In genomic region chr1:157090835-157091234, GRCm38 (mm10) we compare ENCODE assay signal across 19 mouse cellular contexts. TPM values are rescaled to one million over a fixed set of nuclear protein-coding genes. Genes with fewer than 3 reads are reported as not detected.
"Had no signal": no experiment of that assay in that cellular context is flagged by ENCODE, and none has a peak within 500 bp of the region (broad histone marks: within the 10 kb centered on the region; RNA-seq: fewer than 3 reads in every experiment).

No protein-coding gene starts in this region.

- H3K36me3 ChIP-seq: liver, embryonic 12.5 days; lung, embryonic 15.5 days; midbrain, embryonic 10.5 days; midbrain, embryonic 13.5 days; neural tube, embryonic 12.5 days; stomach, embryonic 15.5 days had no signal

- H3K4me3 ChIP-seq: liver, embryonic 12.5 days; lung, embryonic 15.5 days; midbrain, embryonic 10.5 days; midbrain, embryonic 13.5 days; neural tube, embryonic 12.5 days; stomach, embryonic 15.5 days had no signal

- H3K27ac ChIP-seq: liver, embryonic 12.5 days; liver, embryonic 14.5 days; lung, embryonic 15.5 days; midbrain, embryonic 10.5 days; midbrain, embryonic 13.5 days; neural tube, embryonic 12.5 days; stomach, embryonic 15.5 days had no signal

- DNase-seq: lung, adult 18-20 months; lung, postnatal 10 days; lung, postnatal 4 days; right cerebral cortex, postnatal 14 days; thymus, adult 2 months; thymus, postnatal 25 days; thymus, postnatal 4 days had no signal

- H3K27me3 ChIP-seq: liver, embryonic 12.5 days; lung, embryonic 15.5 days; midbrain, embryonic 13.5 days; neural tube, embryonic 12.5 days; stomach, embryonic 15.5 days had no signal

- H3K4me1 ChIP-seq: lung, embryonic 15.5 days had no signal

- H3K9ac ChIP-seq: liver, embryonic 12.5 days; liver, embryonic 14.5 days; lung, embryonic 15.5 days; midbrain, embryonic 13.5 days; neural tube, embryonic 12.5 days; stomach, embryonic 15.5 days had no signal

- H3K4me2 ChIP-seq: liver, embryonic 12.5 days; lung, embryonic 15.5 days; midbrain, embryonic 13.5 days; neural tube, embryonic 12.5 days; stomach, embryonic 15.5 days had no signal

- ATAC-seq: liver, embryonic 12.5 days; midbrain, embryonic 13.5 days; midbrain, embryonic 16.5 days had no signal

- H3K9me3 ChIP-seq: liver, embryonic 12.5 days; lung, embryonic 15.5 days; midbrain, embryonic 10.5 days; neural tube, embryonic 12.5 days; stomach, embryonic 15.5 days had no signal

RNA-seq across cellular contexts. Expression of gene Tex35, which starts 17.6 kb away (rescaled TPM):
- polyA plus RNA-seq: liver, embryonic 12.5 days; liver, embryonic 14.5 days; liver, embryonic 16.5 days; lung, embryonic 15.5 days; midbrain, embryonic 10.5 days; midbrain, embryonic 13.5 days; midbrain, embryonic 16.5 days; neural tube, embryonic 12.5 days; neural tube, embryonic 14.5 days; spleen, adult 2 months; stomach, embryonic 15.5 days; urinary bladder, adult 2 months had no signal
